Mouse (Mus musculus) embryonic facial prominence, embryonic 14.5 days (tissue): ENCODE data around the gene Tmprss7. TPM values are rescaled to one million over a fixed set of nuclear protein-coding genes. Genes with fewer than 3 reads are reported as not detected.

Experiments
- ATAC-seq: fragments of 200-750 bp; cut with Nextera tagmentation; 2 replicates; pipeline ENCODE4 v1.8.0; 2017; ENCODE audit warnings: low read depth, moderate number of reproducible peaks, moderate TSS enrichment
- DNase-seq: peaks from one replicate; pipeline ENCODE4 v3.0.0-alpha.2; 2015; ENCODE audit warnings: low spot score
- H3K27ac ChIP-seq: fragments of 300-500 bp; sonication (generic); replicated peaks from 2 replicates; pipeline ENCODE4 v1.5.1; 2014; ENCODE audit warnings: low read depth, mild to moderate bottlenecking, low read length, moderate library complexity
- H3K27me3 ChIP-seq: fragments of 300-500 bp; sonication (generic); replicated peaks from 2 replicates; pipeline ENCODE4 v1.6.1; 2014; ENCODE audit warnings: low read length; ENCODE audit not compliant: control insufficient read depth, insufficient read depth
- H3K36me3 ChIP-seq: fragments of 300-500 bp; sonication (generic); 2 replicates; pipeline ENCODE4 v1.6.1; 2014; ENCODE audit warnings: low read length, mixed read lengths; ENCODE audit not compliant: control insufficient read depth, insufficient read depth
- H3K4me1 ChIP-seq: fragments of 300-500 bp; sonication (generic); 2 replicates; pipeline ENCODE4 v1.6.1; 2014; ENCODE audit warnings: antibody characterized with exemption, low read length; ENCODE audit not compliant: control insufficient read depth, insufficient read depth
- H3K4me2 ChIP-seq: fragments of 300-500 bp; sonication (generic); 2 replicates; pipeline ENCODE4 v1.6.1; 2014; ENCODE audit warnings: low read depth, mild to moderate bottlenecking, low read length, moderate library complexity, mixed read lengths
- H3K4me3 ChIP-seq: fragments of 300-500 bp; sonication (generic); 2 replicates; pipeline ENCODE4 v1.5.1; 2014; ENCODE audit warnings: low read depth, mild to moderate bottlenecking, low read length
- H3K9ac ChIP-seq: fragments of 300-500 bp; sonication (generic); 2 replicates; pipeline ENCODE4 v1.6.1; 2014; ENCODE audit warnings: low read depth, mild to moderate bottlenecking, low read length, moderate library complexity, mixed read lengths
- H3K9me3 ChIP-seq: fragments of 300-500 bp; sonication (generic); 2 replicates; pipeline ENCODE4 v1.6.1; 2016; ENCODE audit warnings: low read length; ENCODE audit not compliant: control insufficient read depth
- WGBS: fragments of 180-500 bp; shearing (Covaris S2); extraction: QIAGEN DNeasy Blood & Tissue Kit; methylation state at CpG from one replicate; pipeline ENCODE4 v1.1.7; 2014; 5-methylcytosine and 5-hydroxymethylcytosine counted together
- polyA plus RNA-seq: library from polyadenylated mRNA; unstranded; fragments of >200 nt; fragmentation: Nextera tagmentation; extraction: Ambion mirVana; gene quantifications from 2 replicates; pipeline ENCODE4 v1.2.1, GENCODE M21; 2014

Tmprss7 gene
- polyA plus RNA-seq, 1 experiment from 2014 or later = not detected

DNA sequence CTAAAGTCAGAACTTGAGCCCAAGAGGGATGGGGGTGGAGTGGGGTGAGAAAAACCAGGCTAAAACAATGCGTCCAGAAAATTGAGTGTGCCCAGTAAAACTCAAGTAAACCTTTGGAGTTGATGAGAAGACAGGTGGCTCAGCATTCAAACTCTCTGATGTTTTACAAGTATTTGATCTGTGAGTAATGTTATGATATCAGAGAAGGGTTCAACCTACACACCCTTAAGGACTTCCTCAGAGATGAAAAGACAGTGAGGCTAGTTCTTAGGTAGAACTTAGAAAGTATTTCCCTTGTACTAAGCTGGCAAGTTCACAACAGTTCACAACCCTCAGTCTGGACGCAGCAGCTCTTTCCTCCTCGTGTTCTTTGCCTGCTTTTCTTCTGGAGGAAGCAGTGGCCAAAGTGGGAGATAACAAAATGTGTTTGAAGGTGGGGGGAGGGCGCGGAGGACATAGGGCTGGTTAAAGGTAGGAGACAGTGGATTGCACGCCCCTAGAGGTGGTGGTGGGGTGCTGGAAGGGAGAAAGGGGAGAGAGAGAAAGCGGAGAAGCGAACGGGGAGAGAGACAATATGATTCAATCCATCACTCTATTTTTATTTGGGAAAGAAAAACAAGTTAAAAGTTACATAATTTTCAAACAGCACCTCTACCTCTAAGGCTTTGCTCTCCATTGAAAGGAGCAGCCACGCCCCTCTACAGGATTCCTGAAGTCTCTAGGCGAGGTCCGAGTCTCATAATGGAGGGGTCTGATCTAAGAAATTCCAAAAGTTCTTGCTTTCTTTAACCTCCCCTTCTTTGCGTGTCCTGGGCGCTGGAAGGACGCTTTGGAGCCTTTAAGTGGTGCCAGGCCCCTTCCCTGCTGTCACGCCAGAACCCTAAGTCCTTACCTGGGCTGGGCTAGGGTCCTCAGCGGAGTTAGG is 40.2 kb downstream of the Tmprss7 start:
- peak overlapping the region; percentile 59 for H3K4me2 ChIP-seq
- DNase-seq (no peak), ATAC-seq (no peak)
- H3K4me1 ChIP-seq = peaks cover 10% of the 10 kb centered on the region; the same call in 1 of the 2 replicates
- peak overlapping the region; percentile 33 for H3K4me3 ChIP-seq
- no peaks in the 10 kb centered on the region for H3K36me3 ChIP-seq
- H3K27ac ChIP-seq = no peak overlapping the region
- no peaks in the 10 kb centered on the region for H3K9me3 ChIP-seq
- 13% methylated on average over 17 of the region's 17 CpGs for WGBS
- H3K9ac ChIP-seq = peak overlapping the region; percentile 43
- H3K27me3 ChIP-seq = peaks cover 13% of the 10 kb centered on the region

DNA sequence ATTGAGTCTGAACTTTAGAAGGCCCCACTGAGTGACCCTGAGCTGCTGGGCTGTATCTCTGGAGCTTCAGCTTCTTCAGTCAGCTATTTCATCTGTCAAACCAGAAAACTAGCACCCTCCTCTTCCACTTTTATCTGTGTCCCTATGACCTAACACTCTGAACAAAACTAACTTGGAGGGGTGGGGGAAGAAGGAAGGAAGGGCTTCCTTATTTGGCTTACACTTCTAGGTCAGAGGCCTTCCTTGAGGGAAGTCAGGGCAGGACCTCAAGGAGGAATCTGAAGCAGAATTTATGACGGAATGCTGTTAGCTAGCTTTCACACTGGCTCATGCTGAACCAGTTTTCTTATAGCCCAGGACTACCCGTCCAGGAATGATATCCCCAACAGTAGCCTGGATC is 42.0 kb downstream of the Tmprss7 start:
- H3K4me2 ChIP-seq = no peak overlapping the region
- H3K9me3 ChIP-seq = no peaks in the 10 kb centered on the region
- no peak overlapping the region for H3K4me3 ChIP-seq
- no peaks in the 10 kb centered on the region for H3K36me3 ChIP-seq
- peaks cover 13% of the 10 kb centered on the region for H3K27me3 ChIP-seq
- H3K4me1 ChIP-seq = peaks cover 10% of the 10 kb centered on the region; the same call in 1 of the 2 replicates
- 72% methylated on average over 2 of the region's 2 CpGs for WGBS
- DNase-seq (no peak), ATAC-seq (no peak)
- H3K9ac ChIP-seq = no peak overlapping the region
- H3K27ac ChIP-seq = no peak overlapping the region

DNA sequence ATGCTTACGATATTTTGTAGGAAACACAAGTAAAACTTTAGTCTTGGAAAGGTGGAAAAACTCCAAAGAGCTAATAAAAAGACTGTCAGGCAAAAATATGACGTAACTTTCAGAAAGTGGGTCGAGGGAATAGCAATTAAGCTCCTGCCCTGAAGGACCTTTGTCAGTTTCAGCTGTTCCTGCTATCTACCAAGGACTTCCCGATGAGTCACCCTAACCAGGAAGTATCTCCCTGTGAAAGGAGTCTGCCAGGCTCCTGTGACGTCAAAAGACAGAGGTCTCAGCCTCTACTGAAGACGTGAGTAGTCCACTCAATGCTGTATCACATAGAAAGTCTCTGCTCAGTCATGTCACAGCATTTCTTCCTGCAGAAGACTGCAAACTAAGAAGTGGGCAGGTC is 49.1 kb downstream of the Tmprss7 start:
- Histone ChIP-seq H3K9me3 (no peaks in the 10 kb centered on the region), H3K9ac (no peak overlapping the region), H3K27me3 (no peaks in the 10 kb centered on the region), H3K4me3 (no peak overlapping the region), H3K4me2 (no peak overlapping the region), H3K36me3 (no peaks in the 10 kb centered on the region), H3K27ac (no peak overlapping the region), H3K4me1 (no peaks in the 10 kb centered on the region)
- 68% methylated on average over 6 of the region's 6 CpGs for WGBS
- DNase-seq = no peak
- no peak for ATAC-seq

DNA sequence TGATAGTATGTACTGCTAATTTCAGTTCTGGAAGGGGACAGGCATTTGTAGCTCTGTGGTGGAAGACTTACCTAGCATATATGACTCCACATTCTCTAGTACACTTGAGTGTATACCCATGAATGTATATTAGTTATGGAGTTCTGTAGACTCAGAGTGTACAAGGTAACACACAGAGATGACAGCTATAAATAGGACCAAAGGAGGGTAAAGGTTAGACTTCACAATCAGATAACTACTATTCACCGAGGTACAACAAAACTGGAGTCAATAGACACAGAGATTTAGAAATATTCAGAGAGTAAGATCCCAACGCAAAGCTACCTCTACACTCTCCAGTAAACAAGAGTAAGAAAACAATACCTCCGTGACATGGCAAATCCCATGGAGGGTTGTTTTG is 49.5 kb downstream of the Tmprss7 start:
- Histone ChIP-seq H3K27me3 (no peaks in the 10 kb centered on the region), H3K9ac (no peak overlapping the region), H3K9me3 (no peaks in the 10 kb centered on the region), H3K4me3 (no peak overlapping the region), H3K4me2 (no peak overlapping the region), H3K27ac (no peak overlapping the region), H3K36me3 (no peaks in the 10 kb centered on the region), H3K4me1 (no peaks in the 10 kb centered on the region)
- DNase-seq = no peak
- no peak for ATAC-seq
- 84% methylated on average over 3 of the region's 3 CpGs for WGBS

DNA sequence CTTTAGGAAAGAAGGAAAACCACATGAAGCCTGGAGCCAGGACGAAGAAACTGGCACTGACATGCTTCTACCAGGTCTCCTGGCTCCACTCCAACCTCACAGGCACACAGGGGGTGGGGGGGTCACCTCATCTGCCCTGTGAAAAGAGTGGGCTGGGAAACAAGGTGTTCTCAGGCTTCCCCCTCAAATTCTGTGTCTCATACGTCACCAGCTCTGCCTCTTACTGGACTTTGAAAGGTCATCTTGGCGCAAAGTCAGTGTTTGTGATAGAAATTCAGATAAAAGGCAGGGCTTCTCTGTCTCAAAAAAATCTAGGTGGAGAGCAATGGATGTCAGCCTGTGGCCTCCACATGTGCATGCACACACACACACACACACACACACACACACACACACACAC is 52.2 kb downstream of the Tmprss7 start:
- no peaks in the 10 kb centered on the region for H3K9me3 ChIP-seq
- DNase-seq = no peak
- H3K9ac ChIP-seq = no peak overlapping the region
- no peak for ATAC-seq
- H3K4me1 ChIP-seq = no peaks in the 10 kb centered on the region
- WGBS = 54% methylated on average over 3 of the region's 3 CpGs
- no peaks in the 10 kb centered on the region for H3K27me3 ChIP-seq
- no peak overlapping the region for H3K4me3 ChIP-seq
- H3K36me3 ChIP-seq = no peaks in the 10 kb centered on the region
- no peak overlapping the region for H3K4me2 ChIP-seq
- H3K27ac ChIP-seq = no peak overlapping the region

DNA sequence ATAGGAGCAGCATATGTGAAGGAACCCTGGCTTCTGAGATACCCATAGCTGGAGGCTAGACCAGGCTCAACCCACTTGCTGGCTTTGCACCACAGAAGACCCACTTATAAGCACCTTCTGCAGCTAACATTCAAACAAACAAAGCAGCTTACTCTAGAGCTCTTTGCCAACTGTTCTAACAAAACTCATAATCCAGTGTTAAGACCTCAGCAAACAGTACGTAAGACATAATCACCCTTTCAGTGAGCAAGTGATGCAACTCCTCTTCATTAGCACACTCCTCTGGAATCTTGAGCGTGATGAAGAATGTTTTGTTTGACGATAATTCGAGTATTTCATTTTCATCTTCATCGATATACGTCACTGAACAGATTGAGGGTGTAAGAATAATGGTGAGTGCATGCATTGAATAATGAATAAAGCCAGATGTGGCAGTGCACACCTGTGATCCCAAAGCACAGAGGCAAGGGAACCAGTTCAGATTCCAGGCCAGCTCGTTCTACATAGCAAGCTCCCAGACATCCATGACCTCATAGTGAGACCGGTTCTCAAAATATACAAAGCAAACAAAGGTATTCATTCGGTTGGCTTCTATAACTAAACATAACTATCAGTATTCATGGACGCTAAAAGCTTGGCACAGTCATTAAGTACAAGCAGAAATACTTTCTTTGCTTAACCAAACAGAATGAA is 53.2 kb downstream of the Tmprss7 start:
- Histone ChIP-seq H3K9me3 (no peaks in the 10 kb centered on the region), H3K27me3 (no peaks in the 10 kb centered on the region), H3K4me1 (no peaks in the 10 kb centered on the region), H3K4me3 (no peak overlapping the region), H3K9ac (no peak overlapping the region), H3K27ac (no peak overlapping the region), H3K4me2 (no peak overlapping the region), H3K36me3 (no peaks in the 10 kb centered on the region)
- no peak for DNase-seq
- 0 out of 2 replicates have a peak, but pooled peaks have one; percentile 44 for ATAC-seq
- WGBS = 76% methylated on average over 10 of the region's 10 CpGs

DNA sequence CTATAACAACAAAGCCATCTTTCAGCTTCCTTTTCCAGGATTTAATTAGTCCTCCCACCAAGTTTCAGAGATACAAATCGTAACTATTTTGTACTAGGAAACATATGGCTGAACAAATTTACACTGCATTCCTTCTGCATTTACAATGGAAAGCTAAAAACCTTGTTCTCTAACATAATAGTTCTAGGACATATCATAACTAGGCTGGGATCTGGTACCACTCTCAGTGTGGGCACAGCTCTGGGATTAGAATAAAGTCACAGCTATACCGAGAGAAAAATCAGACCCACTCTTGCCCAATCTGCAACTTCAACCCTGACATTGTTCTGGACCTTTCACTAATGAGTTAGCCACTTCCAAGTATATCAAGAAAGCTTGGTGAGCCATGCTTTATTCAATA is 57.6 kb downstream of the Tmprss7 start:
- H3K4me1 ChIP-seq = no peaks in the 10 kb centered on the region
- no peaks in the 10 kb centered on the region for H3K27me3 ChIP-seq
- no peaks in the 10 kb centered on the region for H3K36me3 ChIP-seq
- H3K4me2 ChIP-seq = no peak overlapping the region
- DNase-seq (no peak), ATAC-seq (no peak)
- H3K9me3 ChIP-seq = no peaks in the 10 kb centered on the region
- no peak overlapping the region for H3K27ac ChIP-seq
- H3K9ac ChIP-seq = no peak overlapping the region
- no peak overlapping the region for H3K4me3 ChIP-seq
- 84% methylated on average over 2 of the region's 2 CpGs for WGBS

DNA sequence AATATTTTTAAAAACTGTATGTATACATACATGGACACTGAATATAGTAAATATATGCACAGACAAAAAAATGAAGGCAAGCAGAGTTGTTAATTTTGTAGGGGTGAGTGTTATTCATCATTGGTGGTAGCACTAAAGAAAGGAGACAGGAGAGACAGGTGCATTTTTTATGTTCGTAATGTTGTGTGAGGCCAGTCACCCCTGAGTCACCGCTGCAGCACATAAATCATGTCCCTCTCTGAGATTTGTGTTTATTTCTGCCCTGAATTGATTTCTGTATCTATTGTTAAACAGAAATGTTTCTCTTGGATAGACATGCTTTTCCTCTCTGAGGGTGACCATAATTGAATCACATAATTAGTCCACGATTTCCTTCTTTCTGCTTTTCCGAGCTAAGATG is 61.0 kb downstream of the Tmprss7 start:
- H3K36me3 ChIP-seq = no peaks in the 10 kb centered on the region
- ATAC-seq (no peak), DNase-seq (no peak)
- H3K27me3 ChIP-seq = no peaks in the 10 kb centered on the region
- H3K4me2 ChIP-seq = no peak overlapping the region
- WGBS = 77% methylated on average over 4 of the region's 4 CpGs
- H3K4me1 ChIP-seq = no peaks in the 10 kb centered on the region
- H3K27ac ChIP-seq = no peak overlapping the region
- no peaks in the 10 kb centered on the region for H3K9me3 ChIP-seq
- no peak overlapping the region for H3K9ac ChIP-seq
- H3K4me3 ChIP-seq = no peak overlapping the region
